In genomic region chr9:45633036-45633435, GRCm38 (mm10) we compare ENCODE assay signal across 8 mouse cellular contexts.
DNase-seq lines count a peak whose midpoint lies in the region; ATAC-seq and TF ChIP-seq lines count a peak whose summit lies in the region.

No protein-coding gene starts in this region.

- no peak for DNase-seq in heart, adult 2 months
- DNase-seq in retina, postnatal 1 day = peak; percentile 68
- DNase-seq in retina, embryonic 14.5 days (ENCODE audit: low spot score) = no peak
- no peak for DNase-seq in thymus, postnatal 4 days

- ATAC-seq in heart, embryonic 15.5 days (replicated peaks; ENCODE audit: insufficient number of reproducible peaks, insufficient read depth, low FRiP score, low read depth) = peak; percentile 25; the same call in 1 of the 2 replicates
- peak; percentile 22 for ATAC-seq in forebrain, embryonic 13.5 days
- ATAC-seq in midbrain, embryonic 13.5 days = no peak
- ATAC-seq in megakaryocyte, adult 5-6 weeks (ENCODE audit: poor library complexity, severe bottlenecking) = no peak

- H3K4me3 ChIP-seq in heart, embryonic 15.5 days = no peak overlapping the region
- H3K4me3 ChIP-seq in heart, adult 2 months = no peak overlapping the region
- no peak overlapping the region for H3K4me3 ChIP-seq in forebrain, embryonic 13.5 days
- H3K4me3 ChIP-seq in midbrain, embryonic 13.5 days (replicated peaks) = no peak overlapping the region

- H3K9me3 ChIP-seq in heart, embryonic 15.5 days (replicated peaks) = no peaks in the 10 kb centered on the region
- H3K9me3 ChIP-seq in forebrain, embryonic 13.5 days (replicated peaks) = no peaks in the 10 kb centered on the region
- H3K9me3 ChIP-seq in midbrain, embryonic 13.5 days = no peaks in the 10 kb centered on the region

- H3K36me3 ChIP-seq in heart, embryonic 15.5 days = no peaks in the 10 kb centered on the region
- H3K36me3 ChIP-seq in heart, adult 2 months (ENCODE audit: control insufficient read depth, insufficient read depth, low read length) = no peaks in the 10 kb centered on the region
- no peaks in the 10 kb centered on the region for H3K36me3 ChIP-seq in forebrain, embryonic 13.5 days (ENCODE audit: poor library complexity, severe bottlenecking)
- no peaks in the 10 kb centered on the region for H3K36me3 ChIP-seq in midbrain, embryonic 13.5 days

- H3K4me1 ChIP-seq in heart, embryonic 15.5 days (replicated peaks) = peaks cover 8% of the 10 kb centered on the region
- no peaks in the 10 kb centered on the region for H3K4me1 ChIP-seq in heart, adult 2 months (ENCODE audit: control insufficient read depth, insufficient read depth, low read length)
- H3K4me1 ChIP-seq in forebrain, embryonic 13.5 days = peaks cover 59% of the 10 kb centered on the region
- H3K4me1 ChIP-seq in midbrain, embryonic 13.5 days (replicated peaks) = peaks cover 34% of the 10 kb centered on the region

- TF ChIP-seq POLR2A in heart, adult 2 months (IDR thresholded peaks at IDR 0.05; ENCODE audit: insufficient read depth, low read depth, low read length) = no peak

- no peak overlapping the region for H3K4me2 ChIP-seq in heart, embryonic 15.5 days
- H3K4me2 ChIP-seq in forebrain, embryonic 13.5 days = no peak overlapping the region
- H3K4me2 ChIP-seq in midbrain, embryonic 13.5 days (replicated peaks) = no peak overlapping the region

- TF ChIP-seq EP300 in heart, adult 2 months (IDR thresholded peaks at IDR 0.05; ENCODE audit: insufficient read depth, low read depth, low read length) = no peak

- 48% methylated on average over 2 of the region's 2 CpGs for WGBS in heart, embryonic 15.5 days
- WGBS in heart, adult 2 months = 52% methylated on average over 2 of the region's 2 CpGs
- 14% methylated on average over 2 of the region's 2 CpGs for WGBS in forebrain, embryonic 13.5 days
- WGBS in midbrain, embryonic 13.5 days = 38% methylated on average over 2 of the region's 2 CpGs

- no peak overlapping the region for H3K27ac ChIP-seq in heart, embryonic 15.5 days
- H3K27ac ChIP-seq in heart, adult 2 months = no peak overlapping the region
- H3K27ac ChIP-seq in forebrain, embryonic 13.5 days = peak overlapping the region; percentile 92
- peak overlapping the region; percentile 84 for H3K27ac ChIP-seq in midbrain, embryonic 13.5 days

- 0 out of 2 replicates have a peak, but pooled peaks cover 4% of the 10 kb centered on the region for H3K27me3 ChIP-seq in heart, embryonic 15.5 days
- H3K27me3 ChIP-seq in heart, adult 2 months (ENCODE audit: control insufficient read depth, insufficient read depth, low read length) = no peaks in the 10 kb centered on the region
- no peaks in the 10 kb centered on the region for H3K27me3 ChIP-seq in forebrain, embryonic 13.5 days
- no peaks in the 10 kb centered on the region for H3K27me3 ChIP-seq in midbrain, embryonic 13.5 days

- TF ChIP-seq CTCF in heart, adult 2 months (IDR thresholded peaks at IDR 0.05) = no peak

- H3K9ac ChIP-seq in heart, embryonic 15.5 days = no peak overlapping the region
- H3K9ac ChIP-seq in heart, adult 2 months (ENCODE audit: low read depth, low read length) = no peak overlapping the region
- H3K9ac ChIP-seq in forebrain, embryonic 13.5 days = no peak overlapping the region
- H3K9ac ChIP-seq in midbrain, embryonic 13.5 days (replicated peaks) = no peak overlapping the region

- no peaks in the 10 kb centered on the region for H3K79me2 ChIP-seq in heart, adult 2 months (replicated peaks; ENCODE audit: control insufficient read depth, insufficient read depth, low read length)

- intact Hi-C loops in heart, adult 2 months (cut with DNase I) = no loop called here

Comparison
In these comparisons a context has a peak if more than half of its experiments do, and no peak if none do; other contexts are left out.
1. ATAC-seq: peak in heart, embryonic 15.5 days (single experiment) and forebrain, embryonic 13.5 days (single experiment); none in midbrain, embryonic 13.5 days (single experiment) and megakaryocyte, adult 5-6 weeks (single experiment).
2. H3K27ac ChIP-seq: peak in forebrain, embryonic 13.5 days (single experiment) and midbrain, embryonic 13.5 days (single experiment); none in heart, embryonic 15.5 days (single experiment) and heart, adult 2 months (single experiment).